Mouse (Mus musculus) hindbrain, embryonic 10.5 days (tissue): ENCODE measurements around the gene Aldh1l1. TPM values are rescaled to one million over a fixed set of nuclear protein-coding genes. Genes with fewer than 3 reads are reported as not detected.
A peak's percentile ranks its signal among the peaks of the same experiment; 100 is the strongest.

ENCODE experiments used
- DNase-seq: peaks from one replicate; pipeline ENCODE4 v3.0.0-alpha.2; 2017; ENCODE audit warnings: low spot score
- H3K27ac ChIP-seq: fragments of 300-500 bp; sonication (generic); 2 replicates; pipeline ENCODE4 v1.5.1; 2016; ENCODE audit warnings: mild to moderate bottlenecking, moderate library complexity
- H3K27me3 ChIP-seq: fragments of 300-500 bp; sonication (generic); 2 replicates; pipeline ENCODE4 v1.6.1; 2016; ENCODE audit warnings: mild to moderate bottlenecking; ENCODE audit not compliant: poor library complexity, insufficient read depth, severe bottlenecking
- H3K36me3 ChIP-seq: fragments of 300-500 bp; sonication (generic); 2 replicates; pipeline ENCODE4 v1.6.1; 2016; ENCODE audit warnings: mild to moderate bottlenecking, moderate library complexity
- H3K4me1 ChIP-seq: fragments of 300-500 bp; sonication (generic); replicated peaks from 2 replicates; pipeline ENCODE4 v1.6.1; 2016; ENCODE audit warnings: mild to moderate bottlenecking
- H3K4me3 ChIP-seq: fragments of 300-500 bp; sonication (generic); 2 replicates; pipeline ENCODE4 v1.5.1; 2016; ENCODE audit warnings: mild to moderate bottlenecking, moderate library complexity
- H3K9me3 ChIP-seq: fragments of 300-500 bp; sonication (generic); 2 replicates; pipeline ENCODE4 v1.6.1; 2016; ENCODE audit warnings: mild to moderate bottlenecking, moderate library complexity
- WGBS: fragments of 180-500 bp; shearing (Covaris S2); methylation state at CpG from one replicate; pipeline ENCODE4 v1.1.7; 2016; 5-methylcytosine and 5-hydroxymethylcytosine counted together
- polyA plus RNA-seq: library from polyadenylated mRNA; unstranded; fragments of >200 nt; fragmentation: Nextera tagmentation; extraction: Ambion mirVana; gene quantifications from 2 replicates; pipeline ENCODE4 v1.2.1, GENCODE M21; 2016

Aldh1l1 gene
- 1.7 and 2.9 TPM in 2 replicates for polyA plus RNA-seq

- no peak within 1 kb of the TSS for H3K4me3 ChIP-seq
- no peaks in the 10 kb centered on the region for H3K9me3 ChIP-seq
- no peak for DNase-seq
- H3K27me3 ChIP-seq: no peaks in the 10 kb centered on the region
- H3K36me3 ChIP-seq: no peaks in the 10 kb centered on the region
- no peak within 1 kb of the TSS for H3K27ac ChIP-seq
- H3K4me1 ChIP-seq: no peaks in the 10 kb centered on the region
- 84% methylated on average over 12 of the region's 12 CpGs for WGBS
Observed at GRCm38 (mm10) chr6:90486176-90486921, at the start of gene Aldh1l1. TSS of gene Aldh1l1 (plus strand) at chr6:90486427.

GRCm38 (mm10) chr6:90437041-90437440 lies 49.2 kb upstream of the Aldh1l1 start:
- 93% methylated on average over 3 of the region's 3 CpGs for WGBS
- Histone ChIP-seq H3K9me3 (peaks cover 4% of the 10 kb centered on the region; the same call in 1 of the 2 replicates), H3K27me3 (no peaks in the 10 kb centered on the region), H3K4me3 (no peak overlapping the region), H3K27ac (no peak overlapping the region), H3K36me3 (no peaks in the 10 kb centered on the region), H3K4me1 (no peaks in the 10 kb centered on the region)
- DNase-seq: no peak

GRCm38 (mm10) chr6:90446883-90447282 lies 39.3 kb upstream of the Aldh1l1 start:
- WGBS: 41% methylated on average over 4 of the region's 4 CpGs
- DNase-seq: no peak
- H3K27ac ChIP-seq: peak overlapping the region; percentile 73
- H3K27me3 ChIP-seq: no peaks in the 10 kb centered on the region; the same call in 1 of the 2 replicates
- no peaks in the 10 kb centered on the region for H3K9me3 ChIP-seq
- H3K4me1 ChIP-seq: peaks cover 10% of the 10 kb centered on the region
- H3K36me3 ChIP-seq: no peaks in the 10 kb centered on the region
- no peak overlapping the region for H3K4me3 ChIP-seq

GRCm38 (mm10) chr6:90450179-90450578 lies 36.0 kb upstream of the Aldh1l1 start:
- DNase-seq: peak; percentile 71
- peaks cover 10% of the 10 kb centered on the region for H3K4me1 ChIP-seq
- WGBS: 34% methylated on average over 7 of the region's 7 CpGs
- H3K4me3 ChIP-seq: no peak overlapping the region
- H3K27me3 ChIP-seq: no peaks in the 10 kb centered on the region; the same call in 1 of the 2 replicates
- no peaks in the 10 kb centered on the region for H3K9me3 ChIP-seq
- no peak overlapping the region for H3K27ac ChIP-seq
- H3K36me3 ChIP-seq: no peaks in the 10 kb centered on the region

- WGBS: 75% methylated on average over 5 of the region's 5 CpGs
- Histone ChIP-seq H3K27me3 (no peaks in the 10 kb centered on the region; the same call in 1 of the 2 replicates), H3K27ac (no peak overlapping the region), H3K4me1 (peaks cover 10% of the 10 kb centered on the region), H3K4me3 (no peak overlapping the region), H3K36me3 (no peaks in the 10 kb centered on the region), H3K9me3 (no peaks in the 10 kb centered on the region)
- no peak for DNase-seq
Observed at GRCm38 (mm10) chr6:90450697-90451096, 35.5 kb upstream of the Aldh1l1 start.

- WGBS: 83% methylated on average over 5 of the region's 5 CpGs
- Histone ChIP-seq H3K27me3 (no peaks in the 10 kb centered on the region; the same call in 1 of the 2 replicates), H3K4me1 (peaks cover 9% of the 10 kb centered on the region), H3K36me3 (no peaks in the 10 kb centered on the region), H3K9me3 (no peaks in the 10 kb centered on the region), H3K4me3 (no peak overlapping the region), H3K27ac (no peak overlapping the region)
- DNase-seq: no peak
Observed at GRCm38 (mm10) chr6:90451512-90451911, 34.7 kb upstream of the Aldh1l1 start.

GRCm38 (mm10) chr6:90452603-90453002 lies 33.6 kb upstream of the Aldh1l1 start:
- no peaks in the 10 kb centered on the region; the same call in 1 of the 2 replicates for H3K27me3 ChIP-seq
- no peak overlapping the region for H3K4me3 ChIP-seq
- H3K9me3 ChIP-seq: no peaks in the 10 kb centered on the region
- no peaks in the 10 kb centered on the region for H3K36me3 ChIP-seq
- DNase-seq: no peak
- no peak overlapping the region for H3K27ac ChIP-seq
- H3K4me1 ChIP-seq: no peaks in the 10 kb centered on the region

- Histone ChIP-seq H3K4me3 (no peak overlapping the region), H3K27me3 (no peaks in the 10 kb centered on the region), H3K4me1 (no peaks in the 10 kb centered on the region), H3K36me3 (no peaks in the 10 kb centered on the region), H3K27ac (no peak overlapping the region), H3K9me3 (no peaks in the 10 kb centered on the region)
- WGBS: 83% methylated on average over 5 of the region's 5 CpGs
- DNase-seq: no peak
Observed at GRCm38 (mm10) chr6:90453751-90454150, 32.5 kb upstream of the Aldh1l1 start.

GRCm38 (mm10) chr6:90457421-90457820 lies 28.8 kb upstream of the Aldh1l1 start:
- no peaks in the 10 kb centered on the region for H3K9me3 ChIP-seq
- DNase-seq: no peak
- peaks cover 8% of the 10 kb centered on the region for H3K4me1 ChIP-seq
- peaks cover 27% of the 10 kb centered on the region for H3K27me3 ChIP-seq
- H3K36me3 ChIP-seq: no peaks in the 10 kb centered on the region
- H3K4me3 ChIP-seq: no peak overlapping the region
- WGBS: 88% methylated on average over 2 of the region's 2 CpGs
- no peak overlapping the region for H3K27ac ChIP-seq

- Histone ChIP-seq H3K27ac (no peak overlapping the region), H3K4me3 (no peak overlapping the region), H3K4me1 (peaks cover 27% of the 10 kb centered on the region), H3K9me3 (no peaks in the 10 kb centered on the region), H3K27me3 (peaks cover 55% of the 10 kb centered on the region), H3K36me3 (no peaks in the 10 kb centered on the region)
- WGBS: 43% methylated on average over 2 of the region's 2 CpGs
- no peak for DNase-seq
Observed at GRCm38 (mm10) chr6:90461181-90461580, 25.0 kb upstream of the Aldh1l1 start.

GRCm38 (mm10) chr6:90461771-90462170 lies 24.5 kb upstream of the Aldh1l1 start:
- no peak for DNase-seq
- peaks cover 27% of the 10 kb centered on the region for H3K4me1 ChIP-seq
- 0 out of 2 replicates have a peak, but pooled peaks cover 1% of the 10 kb centered on the region for H3K36me3 ChIP-seq
- H3K27me3 ChIP-seq: peaks cover 55% of the 10 kb centered on the region
- no peaks in the 10 kb centered on the region for H3K9me3 ChIP-seq
- WGBS: 8% methylated on average over 12 of the region's 12 CpGs
- peak overlapping the region; percentile 85; the same call in 1 of the 2 replicates for H3K27ac ChIP-seq
- H3K4me3 ChIP-seq: peak overlapping the region; percentile 76

GRCm38 (mm10) chr6:90462181-90462706 lies 24.0 kb upstream of the Aldh1l1 start, which contains the start of gene Klf15:
TSS of gene Klf15 (plus strand) at chr6:90462576.
- DNase-seq: peak; percentile 76
- H3K9me3 ChIP-seq: no peaks in the 10 kb centered on the region
- WGBS: under 1% methylated on average over 69 of the region's 70 CpGs
- peak within 1 kb of the TSS; percentile 85 for H3K27ac ChIP-seq
- peaks cover 55% of the 10 kb centered on the region for H3K27me3 ChIP-seq
- H3K36me3 ChIP-seq: 0 out of 2 replicates have a peak, but pooled peaks cover 3% of the 10 kb centered on the region
- H3K4me1 ChIP-seq: peaks cover 27% of the 10 kb centered on the region
- peak within 1 kb of the TSS; percentile 76 for H3K4me3 ChIP-seq

- Histone ChIP-seq H3K4me3 (peak overlapping the region; percentile 76), H3K27me3 (peaks cover 55% of the 10 kb centered on the region), H3K36me3 (0 out of 2 replicates have a peak, but pooled peaks cover 3% of the 10 kb centered on the region), H3K4me1 (peaks cover 27% of the 10 kb centered on the region), H3K9me3 (no peaks in the 10 kb centered on the region), H3K27ac (peak overlapping the region; percentile 85)
- under 1% methylated on average over 38 of the region's 38 CpGs for WGBS
- peak; percentile 35 for DNase-seq
Observed at GRCm38 (mm10) chr6:90462841-90463227, 23.4 kb upstream of the Aldh1l1 start.
